Mouse (Mus musculus): Measurements from ENCODE around the gene Ap1s3. TPM values are rescaled to one million over a fixed set of nuclear protein-coding genes. Genes with fewer than 3 reads are reported as not detected.

Ap1s3 gene
- polyA plus RNA-seq, 1 experiment from 2014 or later: 0.35 TPM

- Histone ChIP-seq H3K9me3 (ENCODE audit: control insufficient read depth, low read length) (no peaks in the 10 kb centered on the region), H3K4me2 (ENCODE audit: low read depth, low read length) (no peak overlapping the region), H3K27ac (ENCODE audit: low read length) (no peak overlapping the region), H3K9ac (ENCODE audit: low read depth, low read length) (no peak overlapping the region), H3K27me3 (replicated peaks; ENCODE audit: control insufficient read depth, insufficient read depth, low read length) (no peaks in the 10 kb centered on the region), H3K36me3 (ENCODE audit: control insufficient read depth, insufficient read depth, low read length) (no peaks in the 10 kb centered on the region), H3K4me3 (ENCODE audit: low read length) (no peak overlapping the region), H3K4me1 (ENCODE audit: control insufficient read depth, insufficient read depth, low read length) (no peaks in the 10 kb centered on the region)
- no peak for ATAC-seq
- 83% methylated on average over 1 of the region's 1 CpGs for WGBS
Observed at GRCm38 (mm10) chr1:79591091-79591490, 80.7 kb downstream of the Ap1s3 start.

- H3K9me3 ChIP-seq (ENCODE audit: control insufficient read depth, low read length): no peaks in the 10 kb centered on the region
- H3K4me1 ChIP-seq (ENCODE audit: control insufficient read depth, insufficient read depth, low read length): no peaks in the 10 kb centered on the region
- ATAC-seq: no peak
- H3K27me3 ChIP-seq (replicated peaks; ENCODE audit: control insufficient read depth, insufficient read depth, low read length): no peaks in the 10 kb centered on the region
- H3K4me3 ChIP-seq (ENCODE audit: low read length): no peak overlapping the region
- no peak overlapping the region for H3K27ac ChIP-seq (ENCODE audit: low read length)
- 77% methylated on average over 4 of the region's 4 CpGs for WGBS
- no peak overlapping the region for H3K4me2 ChIP-seq (ENCODE audit: low read depth, low read length)
- H3K9ac ChIP-seq (ENCODE audit: low read depth, low read length): no peak overlapping the region
- no peaks in the 10 kb centered on the region for H3K36me3 ChIP-seq (ENCODE audit: control insufficient read depth, insufficient read depth, low read length)
Observed at GRCm38 (mm10) chr1:79589971-79590763, 81.6 kb downstream of the Ap1s3 start.

GRCm38 (mm10) chr1:79589424-79589823, 82.3 kb downstream of the Ap1s3 start:
- H3K27ac ChIP-seq (ENCODE audit: low read length): no peak overlapping the region
- H3K27me3 ChIP-seq (replicated peaks; ENCODE audit: control insufficient read depth, insufficient read depth, low read length): no peaks in the 10 kb centered on the region
- H3K36me3 ChIP-seq (ENCODE audit: control insufficient read depth, insufficient read depth, low read length): no peaks in the 10 kb centered on the region
- WGBS: 45% methylated on average over 6 of the region's 6 CpGs
- H3K4me2 ChIP-seq (ENCODE audit: low read depth, low read length): no peak overlapping the region
- H3K4me1 ChIP-seq (ENCODE audit: control insufficient read depth, insufficient read depth, low read length): no peaks in the 10 kb centered on the region
- no peak overlapping the region for H3K4me3 ChIP-seq (ENCODE audit: low read length)
- ATAC-seq: no peak
- no peak overlapping the region for H3K9ac ChIP-seq (ENCODE audit: low read depth, low read length)
- no peaks in the 10 kb centered on the region for H3K9me3 ChIP-seq (ENCODE audit: control insufficient read depth, low read length)

GRCm38 (mm10) chr1:79581136-79581679, 90.6 kb downstream of the Ap1s3 start:
- peak overlapping the region; percentile 47 for H3K4me2 ChIP-seq (ENCODE audit: low read depth, low read length)
- H3K27ac ChIP-seq (ENCODE audit: low read length): no peak overlapping the region
- H3K36me3 ChIP-seq (ENCODE audit: control insufficient read depth, insufficient read depth, low read length): no peaks in the 10 kb centered on the region
- no peak overlapping the region for H3K9ac ChIP-seq (ENCODE audit: low read depth, low read length)
- peak; percentile 72 for ATAC-seq
- no peaks in the 10 kb centered on the region for H3K4me1 ChIP-seq (ENCODE audit: control insufficient read depth, insufficient read depth, low read length)
- WGBS: 7% methylated on average over 15 of the region's 15 CpGs
- H3K4me3 ChIP-seq (ENCODE audit: low read length): peak overlapping the region; percentile 9
- H3K27me3 ChIP-seq (replicated peaks; ENCODE audit: control insufficient read depth, insufficient read depth, low read length): no peaks in the 10 kb centered on the region
- no peaks in the 10 kb centered on the region for H3K9me3 ChIP-seq (ENCODE audit: control insufficient read depth, low read length)

- Histone ChIP-seq H3K4me2 (ENCODE audit: low read depth, low read length) (no peak overlapping the region), H3K27ac (ENCODE audit: low read length) (no peak overlapping the region), H3K9ac (ENCODE audit: low read depth, low read length) (no peak overlapping the region), H3K4me1 (ENCODE audit: control insufficient read depth, insufficient read depth, low read length) (no peaks in the 10 kb centered on the region), H3K9me3 (ENCODE audit: control insufficient read depth, low read length) (no peaks in the 10 kb centered on the region), H3K36me3 (ENCODE audit: control insufficient read depth, insufficient read depth, low read length) (no peaks in the 10 kb centered on the region), H3K27me3 (replicated peaks; ENCODE audit: control insufficient read depth, insufficient read depth, low read length) (no peaks in the 10 kb centered on the region), H3K4me3 (ENCODE audit: low read length) (no peak overlapping the region)
- 88% methylated on average over 3 of the region's 3 CpGs for WGBS
- ATAC-seq: no peak
Observed at GRCm38 (mm10) chr1:79577357-79577756, 94.4 kb downstream of the Ap1s3 start.

- Histone ChIP-seq H3K4me3 (ENCODE audit: low read length) (no peak overlapping the region), H3K36me3 (ENCODE audit: control insufficient read depth, insufficient read depth, low read length) (no peaks in the 10 kb centered on the region), H3K9me3 (ENCODE audit: control insufficient read depth, low read length) (no peaks in the 10 kb centered on the region), H3K27me3 (replicated peaks; ENCODE audit: control insufficient read depth, insufficient read depth, low read length) (no peaks in the 10 kb centered on the region), H3K27ac (ENCODE audit: low read length) (no peak overlapping the region), H3K4me2 (ENCODE audit: low read depth, low read length) (no peak overlapping the region), H3K4me1 (ENCODE audit: control insufficient read depth, insufficient read depth, low read length) (no peaks in the 10 kb centered on the region), H3K9ac (ENCODE audit: low read depth, low read length) (no peak overlapping the region)
- no peak for ATAC-seq
- WGBS: 77% methylated on average over 4 of the region's 4 CpGs
Observed at GRCm38 (mm10) chr1:79571912-79572311, 99.9 kb downstream of the Ap1s3 start.

GRCm38 (mm10) chr1:79571126-79571525, 100.6 kb downstream of the Ap1s3 start:
- H3K27ac ChIP-seq (ENCODE audit: low read length): no peak overlapping the region

GRCm38 (mm10) chr1:79561186-79561585, 110.6 kb downstream of the Ap1s3 start:
- Histone ChIP-seq H3K4me2 (ENCODE audit: low read depth, low read length) (no peak overlapping the region), H3K36me3 (ENCODE audit: control insufficient read depth, insufficient read depth, low read length) (no peaks in the 10 kb centered on the region), H3K27me3 (replicated peaks; ENCODE audit: control insufficient read depth, insufficient read depth, low read length) (no peaks in the 10 kb centered on the region), H3K27ac (ENCODE audit: low read length) (no peak overlapping the region), H3K4me1 (ENCODE audit: control insufficient read depth, insufficient read depth, low read length) (no peaks in the 10 kb centered on the region), H3K9me3 (ENCODE audit: control insufficient read depth, low read length) (no peaks in the 10 kb centered on the region), H3K9ac (ENCODE audit: low read depth, low read length) (no peak overlapping the region), H3K4me3 (ENCODE audit: low read length) (no peak overlapping the region)
- 51% methylated on average over 5 of the region's 5 CpGs for WGBS
- no peak for ATAC-seq

More at GRCm38 (mm10) chr1:79571126-79571525, 100.6 kb downstream of the Ap1s3 start:
- no peak overlapping the region for H3K4me3 ChIP-seq (ENCODE audit: low read length)
- no peaks in the 10 kb centered on the region for H3K9me3 ChIP-seq (ENCODE audit: control insufficient read depth, low read length)
- H3K36me3 ChIP-seq (ENCODE audit: control insufficient read depth, insufficient read depth, low read length): no peaks in the 10 kb centered on the region
- WGBS: 79% methylated on average over 6 of the region's 6 CpGs
- H3K4me2 ChIP-seq (ENCODE audit: low read depth, low read length): no peak overlapping the region
- no peak overlapping the region for H3K9ac ChIP-seq (ENCODE audit: low read depth, low read length)
- H3K27me3 ChIP-seq (replicated peaks; ENCODE audit: control insufficient read depth, insufficient read depth, low read length): no peaks in the 10 kb centered on the region
- ATAC-seq: no peak
- H3K4me1 ChIP-seq (ENCODE audit: control insufficient read depth, insufficient read depth, low read length): no peaks in the 10 kb centered on the region

Data from intestine, embryonic 16.5 days (tissue).